Mouse (Mus musculus): Measurements from ENCODE around the gene Preb. TPM values are rescaled to one million over a fixed set of nuclear protein-coding genes. Genes with fewer than 3 reads are reported as not detected.
A peak's percentile ranks its signal among the peaks of the same experiment; 100 is the strongest.

The Preb gene
- total RNA-seq, 2 experiments from 2014 or later, result 110 to 118 TPM

GRCm38 (mm10) chr5:30954556-30954955 lies 5.6 kb downstream of the Preb start:
- no peak for DNase-seq

- DNase-seq, result no peak
Observed at GRCm38 (mm10) chr5:30954065-30954464, 6.1 kb downstream of the Preb start.

- DNase-seq, result no peak
Observed at GRCm38 (mm10) chr5:30952551-30952950, 7.6 kb downstream of the Preb start.

- no peak for DNase-seq
Observed at GRCm38 (mm10) chr5:30951706-30952105, 8.5 kb downstream of the Preb start.

GRCm38 (mm10) chr5:30950922-30951321 lies 9.2 kb downstream of the Preb start:
- no peak for DNase-seq

GRCm38 (mm10) chr5:30950451-30950850 lies 9.7 kb downstream of the Preb start:
- peak; percentile 52 for DNase-seq

- peak; percentile 95 for DNase-seq
Observed at GRCm38 (mm10) chr5:30949654-30950326, 10.4 kb downstream of the Preb start.

- DNase-seq, result no peak
Observed at GRCm38 (mm10) chr5:30948620-30949019, 11.5 kb downstream of the Preb start.

GRCm38 (mm10) chr5:30944956-30945781 lies 15.0 kb downstream of the Preb start, which contains the start of gene Cgref1:
TSS of gene Cgref1 (minus strand) at chr5:30945591.
- peak; percentile 79 for DNase-seq

GRCm38 (mm10) chr5:30944344-30944743 lies 15.8 kb downstream of the Preb start:
- DNase-seq, result no peak

GRCm38 (mm10) chr5:30943004-30943403 lies 17.2 kb downstream of the Preb start:
- no peak for DNase-seq

GRCm38 (mm10) chr5:30934725-30935461 lies 25.3 kb downstream of the Preb start:
- no peak for DNase-seq

- no peak for DNase-seq
Observed at GRCm38 (mm10) chr5:30933705-30934104, 26.5 kb downstream of the Preb start.

GRCm38 (mm10) chr5:30931378-30931777 lies 28.8 kb downstream of the Preb start:
- DNase-seq, result no peak

GRCm38 (mm10) chr5:30930846-30931245 lies 29.3 kb downstream of the Preb start:
- no peak for DNase-seq

- DNase-seq, result peak; percentile 85
Observed at GRCm38 (mm10) chr5:30930121-30930520, 30.0 kb downstream of the Preb start.

- DNase-seq, result peak; percentile 49
Observed at GRCm38 (mm10) chr5:30927945-30928529, 32.1 kb downstream of the Preb start.

- DNase-seq, result no peak
Observed at GRCm38 (mm10) chr5:30926073-30926472, 34.1 kb downstream of the Preb start.

GRCm38 (mm10) chr5:30925217-30925616 lies 34.9 kb downstream of the Preb start:
- no peak for DNase-seq

- DNase-seq, result no peak
Observed at GRCm38 (mm10) chr5:30924614-30925013, 35.5 kb downstream of the Preb start.

- no peak for DNase-seq
Observed at GRCm38 (mm10) chr5:30923119-30923518, 37.0 kb downstream of the Preb start.

GRCm38 (mm10) chr5:30922581-30923041 lies 37.5 kb downstream of the Preb start:
- no peak for DNase-seq

All from adrenal gland, postnatal 10 days (tissue).